Mouse (Mus musculus) left cerebral cortex, adult 18-20 months (tissue): ENCODE results near the gene Gnpnat1. TPM values are rescaled to one million over a fixed set of nuclear protein-coding genes. Genes with fewer than 3 reads are reported as not detected.

ENCODE experiments used
- DNase-seq, 2 experiments: peaks; one replicate each; pipeline ENCODE4 v3.0.0; 2021 to 2022; ENCODE audit warnings: low spot score in 2 of 2, mixed read lengths in 1 of 2
- total RNA-seq, 2 experiments: library from RNA; stranded (reverse); gene quantifications; 2 replicates each; pipeline ENCODE4 v1.2.3; 2021

The Gnpnat1 gene
- total RNA-seq, 2 experiments from 2014 or later = 19.1 to 21.1 TPM

DNA sequence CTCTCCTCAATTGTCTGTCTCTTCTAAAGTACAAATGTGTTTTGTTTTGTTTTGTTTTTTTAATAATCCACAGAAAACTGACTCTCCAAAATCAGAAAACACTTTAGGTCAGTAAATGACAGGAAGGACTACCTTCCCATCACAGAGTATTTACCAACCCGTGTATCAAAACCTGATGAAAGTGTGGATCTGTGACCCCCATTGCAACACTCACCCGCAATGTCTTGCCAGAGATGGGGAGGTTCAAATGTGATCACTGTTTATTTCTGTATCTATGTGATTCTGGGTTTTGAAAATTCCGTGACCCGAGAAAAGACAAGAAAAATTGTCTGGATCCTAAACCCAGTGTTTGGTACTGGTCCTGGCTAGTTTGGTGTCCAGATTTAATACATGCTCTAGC lies 11.6 kb upstream of the Gnpnat1 start:
- no peak for DNase-seq

- DNase-seq = no peak
These were observed 1.1 kb downstream of the Gnpnat1 start for GRCm38 (mm10) chr14:45403651-45404050.

GRCm38 (mm10) chr14:45399836-45400235 lies 4.9 kb downstream of the Gnpnat1 start:
- DNase-seq = no peak

GRCm38 (mm10) chr14:45389194-45389593 lies 15.5 kb downstream of the Gnpnat1 start:
- DNase-seq = peak in 1 of 2 experiments; percentile 5

GRCm38 (mm10) chr14:45388345-45389181 lies 16.1 kb downstream of the Gnpnat1 start:
- DNase-seq = peak; percentile 91 to 94

DNA sequence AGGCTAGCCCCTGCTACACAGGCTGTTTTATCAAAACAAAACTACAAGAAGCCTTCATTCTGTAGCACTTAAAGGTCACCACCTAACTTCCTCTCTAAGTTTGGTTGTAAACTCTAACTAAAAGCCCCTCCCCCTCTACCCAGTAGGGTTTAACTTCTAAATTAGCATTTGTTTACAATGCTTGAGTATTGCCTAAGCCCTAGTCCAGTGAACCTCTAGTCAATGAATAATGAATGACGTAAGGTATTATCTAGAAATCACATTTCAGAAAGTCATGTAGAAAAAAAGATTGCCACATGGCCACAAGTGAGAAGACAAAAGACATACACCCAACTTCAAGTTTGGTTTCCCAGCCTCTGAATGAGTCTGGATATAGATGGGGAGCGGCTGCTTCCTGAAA lies 17.2 kb downstream of the Gnpnat1 start:
- no peak for DNase-seq

GRCm38 (mm10) chr14:45385596-45385995 lies 19.1 kb downstream of the Gnpnat1 start:
- no peak for DNase-seq

DNA sequence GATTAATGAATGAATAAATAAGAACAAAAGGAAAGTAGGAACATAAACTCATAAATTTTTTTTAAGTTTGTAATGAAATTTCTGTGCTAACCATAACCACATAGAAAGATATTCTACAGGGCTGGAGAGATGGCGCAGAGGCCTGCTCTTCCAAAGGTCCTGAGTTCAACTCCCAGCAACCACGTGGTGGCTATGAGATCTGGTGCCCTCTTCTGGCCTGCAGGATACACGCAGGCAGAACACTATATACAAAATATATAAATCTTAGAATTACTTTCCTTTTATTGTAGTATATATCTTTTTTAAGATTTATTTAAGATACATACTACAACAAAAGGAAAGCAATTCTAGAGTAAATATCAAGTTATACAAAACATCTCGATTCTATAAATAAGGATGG lies 21.8 kb downstream of the Gnpnat1 start:
- DNase-seq = no peak

- DNase-seq = no peak
These were observed 24.0 kb downstream of the Gnpnat1 start for GRCm38 (mm10) chr14:45380756-45381155.

- no peak for DNase-seq
These were observed 25.9 kb downstream of the Gnpnat1 start for GRCm38 (mm10) chr14:45378771-45379170.

- DNase-seq = no peak
These were observed 39.5 kb downstream of the Gnpnat1 start for GRCm38 (mm10) chr14:45365196-45365587.

- DNase-seq = no peak
These were observed 40.2 kb downstream of the Gnpnat1 start for GRCm38 (mm10) chr14:45364211-45365195.

GRCm38 (mm10) chr14:45350931-45351859 lies 53.5 kb downstream of the Gnpnat1 start, which contains the start of gene Styx:
TSS of gene Styx (plus strand) at chr14:45351093.
- DNase-seq = peak; percentile 91 to 93

DNA sequence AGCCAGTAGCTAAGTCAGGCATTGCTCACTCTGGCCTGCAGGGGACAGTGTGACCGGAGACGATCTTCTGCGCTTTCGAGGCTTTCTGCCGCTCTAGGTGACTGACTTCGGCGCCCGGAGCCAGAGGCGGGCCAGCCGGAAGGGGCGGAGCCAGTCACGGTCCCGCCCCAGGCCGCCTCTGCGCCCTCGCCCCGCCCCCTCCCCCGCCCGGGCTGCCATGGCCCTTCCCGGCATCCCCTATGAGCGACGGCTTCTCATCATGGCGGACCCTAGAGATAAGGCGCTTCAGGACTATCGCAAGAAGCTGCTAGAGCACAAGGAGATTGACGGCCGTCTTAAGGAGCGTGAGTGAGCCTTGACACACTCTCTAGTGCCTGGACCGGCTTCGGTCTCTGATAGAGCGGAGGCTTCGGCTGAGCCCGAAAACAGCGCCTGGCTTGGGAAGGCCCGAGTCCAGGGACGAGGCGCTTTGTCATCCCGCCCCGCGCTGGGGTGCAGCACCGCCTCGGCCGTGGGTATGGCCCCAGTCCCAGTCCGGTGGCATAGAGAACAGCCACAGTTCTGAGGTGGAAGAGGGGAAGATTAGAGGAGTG lies 75.0 kb downstream of the Gnpnat1 start, which contains the start of gene Psmc6:
Gene Psmc6, plus strand, starts transcription at position 200 of the 593 bp plus-strand sequence.
- peak; percentile 83 to 91 for DNase-seq

GRCm38 (mm10) chr14:45329018-45329588 lies 75.6 kb downstream of the Gnpnat1 start:
- no peak for DNase-seq

- no peak for DNase-seq
These were observed 76.5 kb downstream of the Gnpnat1 start for GRCm38 (mm10) chr14:45328072-45328713.
